Mouse (Mus musculus) right cerebral cortex, adult 18-20 months (tissue): ENCODE results near the gene Tex9.
"Not testable (repeated sequence)": the region's sequence is repeated elsewhere in the genome, so short reads cannot be mapped to it uniquely, and the experiment has no call there.

ENCODE experiments used
- DNase-seq: peaks from one replicate; pipeline ENCODE4 v3.0.0; 2022; ENCODE audit warnings: mixed read lengths

The Tex9 gene

GRCm38 (mm10) chr9:72437822-72438701, 54.0 kb downstream of the Tex9 start, which contains the start of gene Mns1:
Gene Mns1, plus strand, starts transcription at chr9:72438011.
- peak; percentile 94 for DNase-seq

DNA sequence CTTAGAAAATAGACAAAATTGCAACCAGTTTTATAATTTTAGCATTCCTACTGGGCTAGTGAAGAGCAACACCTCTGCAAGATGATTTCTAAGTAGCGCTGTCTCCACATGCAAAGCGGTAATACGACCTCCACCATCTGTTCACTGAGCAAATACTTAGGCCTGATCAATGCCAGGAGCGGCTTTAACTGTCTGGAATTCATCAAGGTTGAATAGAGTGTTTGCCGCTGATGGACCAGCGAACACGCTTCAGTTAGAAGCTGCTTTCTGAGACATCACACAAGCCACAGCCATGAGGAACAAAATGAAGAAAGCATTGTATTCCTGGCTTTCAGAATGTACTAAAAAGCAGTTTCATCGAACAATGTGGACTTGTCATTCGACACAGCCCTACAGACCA, 57.1 kb downstream of the Tex9 start:
- DNase-seq = no peak

DNA sequence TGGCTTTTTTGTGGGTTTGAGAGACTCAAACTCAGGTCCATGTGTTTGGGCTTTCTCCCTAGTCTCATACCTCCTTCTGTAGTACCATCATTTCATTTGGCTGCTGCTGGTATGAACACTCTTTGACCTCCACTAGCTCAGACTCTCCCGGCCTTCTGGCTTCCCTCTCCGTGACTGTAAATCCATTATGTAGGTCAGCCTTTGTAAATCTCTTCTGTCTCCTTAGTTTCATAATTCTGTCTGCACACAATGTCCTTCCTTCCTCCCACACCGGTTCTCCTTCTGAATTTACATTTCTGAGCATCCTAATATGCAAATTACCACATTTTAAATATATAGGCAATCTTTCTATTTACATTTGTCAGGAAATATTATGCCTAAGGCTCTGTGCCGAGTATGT, 64.2 kb downstream of the Tex9 start:
- DNase-seq = peak; percentile 17

DNA sequence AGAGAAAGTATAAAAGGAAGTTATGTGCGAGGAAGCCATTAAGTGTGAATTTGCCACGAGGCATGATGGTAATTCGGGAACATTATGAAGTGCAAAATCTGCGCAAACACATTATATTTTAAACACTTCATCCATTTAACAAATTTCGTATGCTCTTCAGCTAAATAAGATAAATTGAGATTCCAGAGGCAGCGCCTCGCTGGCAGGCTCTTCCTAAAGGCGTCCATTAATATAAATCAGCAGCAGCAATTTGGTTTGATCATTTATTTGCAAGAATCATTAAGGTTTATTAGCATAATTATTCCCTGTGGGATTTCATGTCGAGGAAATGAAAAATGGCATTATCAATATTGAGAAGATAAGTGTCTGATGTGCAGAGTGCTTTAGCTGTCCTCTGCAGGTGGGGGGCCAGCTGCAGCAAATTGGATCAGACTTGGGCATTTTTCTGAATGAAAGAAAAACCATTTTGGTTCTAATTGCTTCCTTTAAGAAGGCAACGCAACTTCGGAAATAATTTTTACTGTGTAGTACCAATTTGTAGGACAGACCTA, 66.6 kb downstream of the Tex9 start:
- no peak for DNase-seq

DNA sequence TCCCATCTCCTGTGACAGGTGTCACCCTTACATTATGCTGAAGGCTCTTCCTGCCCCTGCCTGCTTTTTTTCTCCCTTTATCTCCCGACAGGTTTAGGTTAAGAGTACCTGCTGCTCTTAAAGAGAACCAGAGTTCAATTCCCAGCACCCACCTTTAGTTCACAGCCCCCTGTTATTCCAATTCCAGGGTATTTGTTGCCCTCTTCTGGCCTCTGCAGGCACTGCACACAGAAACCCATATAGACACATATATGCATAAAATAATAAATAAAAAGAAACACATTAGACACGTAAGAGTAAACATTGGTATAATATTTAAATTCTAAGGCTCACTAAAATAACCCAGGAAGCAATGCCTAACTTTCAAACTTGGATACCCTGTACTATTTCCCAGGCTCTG, 69.3 kb downstream of the Tex9 start:
- DNase-seq = no peak

DNA sequence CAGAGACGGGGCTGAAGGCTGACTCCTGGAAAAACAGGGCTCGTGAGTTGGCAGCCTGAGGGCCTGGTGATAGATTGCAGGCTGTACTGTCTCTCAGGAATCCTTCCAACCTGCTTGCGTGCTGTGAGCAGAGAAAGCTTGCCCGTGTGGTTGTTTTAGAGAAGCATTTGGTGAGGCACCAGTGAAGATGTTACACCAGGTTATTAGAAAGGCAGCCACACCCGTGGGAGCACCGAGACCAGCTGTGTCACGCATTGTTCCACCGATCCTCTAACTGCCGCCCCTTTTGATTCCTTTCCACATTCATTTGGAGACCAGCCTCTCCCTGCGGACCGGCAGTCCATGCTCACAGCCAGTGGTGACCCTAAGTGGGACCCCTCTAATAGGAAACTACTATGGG, 69.7 kb downstream of the Tex9 start:
- no peak for DNase-seq

DNA sequence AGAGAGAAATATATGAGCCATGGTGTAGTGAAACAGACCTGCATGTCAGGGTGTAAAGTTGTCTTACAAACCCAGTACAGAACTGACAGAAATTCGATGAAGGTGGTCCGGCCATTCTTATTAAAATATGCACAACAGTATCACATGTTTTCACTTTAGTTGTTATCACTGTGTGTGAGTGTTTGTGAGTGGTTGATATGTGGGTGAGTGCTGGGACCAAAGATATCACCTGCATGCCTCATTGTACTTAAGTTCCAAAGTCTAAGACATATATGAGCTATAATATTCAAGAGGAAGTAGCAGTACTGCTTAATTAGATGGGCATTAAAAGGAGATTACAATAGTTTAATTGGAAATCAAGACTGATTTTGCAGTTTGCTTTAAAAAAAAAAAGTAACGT, 71.5 kb downstream of the Tex9 start:
- DNase-seq = no peak

- no peak for DNase-seq
These were observed 73.6 kb downstream of the Tex9 start for GRCm38 (mm10) chr9:72418443-72418842.

DNA sequence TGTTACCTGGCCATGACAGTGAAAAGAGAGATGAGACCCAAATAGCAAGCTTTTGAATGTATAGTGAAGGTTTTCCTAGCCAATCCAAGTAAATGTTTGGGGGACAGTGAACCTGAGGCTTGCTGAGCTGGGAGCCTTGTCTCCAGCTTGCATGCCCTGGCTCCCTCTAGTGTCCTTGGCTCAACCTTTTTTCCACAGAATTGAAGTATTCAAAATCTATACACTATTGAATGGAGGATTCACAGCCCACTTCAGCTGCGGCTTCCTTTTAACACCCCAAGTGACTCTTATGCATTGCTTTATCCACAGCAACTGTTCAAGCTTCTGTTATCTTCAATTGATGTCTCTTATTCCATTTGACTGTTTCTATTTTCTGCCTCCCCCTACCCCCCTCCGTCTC, 80.3 kb downstream of the Tex9 start:
- no peak for DNase-seq

GRCm38 (mm10) chr9:72409381-72410225, 82.4 kb downstream of the Tex9 start:
- no peak for DNase-seq

DNA sequence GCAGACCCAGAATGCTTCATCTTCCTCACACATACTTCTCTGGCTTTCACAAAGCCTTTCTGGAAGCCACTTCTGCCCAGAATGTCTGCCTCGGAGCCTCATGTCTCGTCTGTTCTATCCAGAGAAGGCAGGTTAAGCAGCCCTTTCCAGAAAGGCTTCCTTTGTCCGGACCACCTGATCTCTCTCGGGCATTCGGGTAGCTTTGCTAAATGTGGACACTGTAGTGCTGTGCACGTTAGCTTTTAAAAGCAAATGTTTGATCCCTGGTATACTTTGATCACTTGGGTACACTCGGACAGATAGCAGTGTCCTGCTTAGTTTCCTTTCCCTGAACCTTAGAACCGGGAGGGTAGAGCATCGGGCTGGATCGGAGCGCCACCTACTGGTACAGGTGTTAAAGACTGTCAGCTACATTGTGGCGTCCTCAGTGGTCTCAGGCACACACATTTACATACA, 83.9 kb downstream of the Tex9 start:
- peak; percentile 72 for DNase-seq

GRCm38 (mm10) chr9:72405882-72406638, 86.0 kb downstream of the Tex9 start:
- no peak for DNase-seq

DNA sequence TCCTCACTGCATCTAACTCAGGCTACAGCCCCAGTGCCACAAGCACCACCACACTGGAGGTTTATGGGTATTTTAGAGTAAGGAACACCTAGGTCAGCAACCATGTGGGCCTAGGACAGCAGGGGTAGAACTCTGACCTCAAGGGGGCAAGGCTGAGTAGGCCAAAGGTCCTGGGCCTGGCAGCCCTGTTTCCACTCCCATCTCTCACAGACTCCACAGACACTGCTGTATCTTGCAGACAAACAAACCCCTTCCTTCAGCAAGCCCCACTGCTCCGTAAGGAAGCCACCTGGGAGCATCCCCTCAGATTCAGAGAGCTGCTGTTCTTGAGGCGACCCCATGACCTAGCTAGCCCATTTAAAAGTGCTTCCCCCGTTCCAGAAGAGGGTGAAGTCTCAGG, 87.1 kb downstream of the Tex9 start:
- DNase-seq = no peak

DNA sequence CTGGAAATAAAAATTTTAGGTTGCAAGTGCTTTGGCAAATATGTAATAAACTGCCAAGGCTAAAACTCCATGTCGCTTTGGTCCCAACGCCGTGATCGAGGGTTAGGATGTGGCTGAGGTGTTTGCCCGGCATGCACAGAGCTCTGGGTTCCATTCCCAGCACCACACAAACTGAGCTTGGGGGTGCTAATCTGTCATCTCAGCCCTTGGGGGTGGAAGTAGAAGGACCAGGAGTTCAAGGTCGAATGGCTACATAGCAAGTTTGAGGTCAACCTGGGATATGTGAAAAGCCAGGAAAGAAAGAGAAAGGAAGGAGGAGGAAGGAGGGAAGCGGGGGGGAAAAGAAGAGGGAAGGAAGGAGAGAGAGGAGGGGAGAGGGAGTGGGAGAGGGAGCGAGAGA, 87.6 kb downstream of the Tex9 start:
- no peak for DNase-seq

DNA sequence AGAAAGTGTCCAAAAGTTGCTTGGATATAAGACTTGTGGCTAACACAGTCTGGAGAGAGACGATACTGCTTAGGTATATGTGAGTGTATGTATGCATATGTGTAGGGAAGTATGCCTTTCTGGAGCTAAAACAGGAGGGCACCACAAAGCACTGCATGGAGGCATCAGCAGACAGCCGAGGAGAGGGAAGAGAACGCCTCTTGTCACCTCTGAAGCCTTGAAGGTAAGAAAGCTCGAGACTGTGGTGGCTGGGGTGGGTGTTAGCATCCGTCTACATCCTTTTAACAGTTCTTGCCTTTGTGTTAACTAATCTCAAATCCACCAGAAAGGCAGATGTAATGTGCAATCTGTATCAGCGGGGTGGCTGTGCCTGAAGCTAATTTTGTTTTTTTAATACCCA, 88.6 kb downstream of the Tex9 start:
- DNase-seq = no peak

DNA sequence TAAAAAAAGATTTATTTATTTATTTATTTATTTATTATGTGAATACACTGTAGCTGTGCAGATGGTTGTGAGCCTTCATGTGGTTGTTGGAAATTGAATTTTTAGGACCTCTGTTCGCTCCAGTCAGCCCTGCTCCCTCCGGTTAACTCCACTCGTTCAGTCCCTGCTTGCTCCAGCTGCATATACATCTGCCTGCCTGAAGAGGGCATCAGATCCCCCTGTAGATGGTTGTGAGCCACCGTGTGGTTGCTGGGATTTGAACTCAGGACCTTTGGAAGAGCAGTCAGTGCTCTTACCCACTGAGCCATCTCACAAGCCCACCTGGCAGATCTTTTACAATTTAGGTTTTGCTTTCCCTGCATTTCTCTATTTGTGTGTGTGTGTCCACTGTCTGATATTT, 90.2 kb downstream of the Tex9 start:
- not testable (repeated sequence) for DNase-seq
